Mouse (Mus musculus) erythroid progenitor cell, adult 5-6 weeks (primary cell): ENCODE measurements around the gene Hist1h2bf. TPM values are rescaled to one million over a fixed set of nuclear protein-coding genes. Genes with fewer than 3 reads are reported as not detected.
A peak's percentile ranks its signal among the peaks of the same experiment; 100 is the strongest.
"Not testable (repeated sequence)": the region's sequence is repeated elsewhere in the genome, so short reads cannot be mapped to it uniquely, and the experiment has no call there.

Experiments
- ATAC-seq: replicated peaks from 2 replicates; pipeline ENCODE4 v1.8.0; 2016; ENCODE audit warnings: moderate number of reproducible peaks, mild to moderate bottlenecking, moderate TSS enrichment, inconsistent platforms; ENCODE audit not compliant: poor library complexity, low FRiP score, severe bottlenecking
- total RNA-seq, 2 experiments: library from RNA; stranded (forward) in 1 of 2; stranded (reverse) in 1 of 2; fragments of 150-400 nt in 1 of 2; fragments of 186-747, 209-891 nt in 1 of 2; gene quantifications; 2 replicates each; pipeline versions ENCODE4 v1.2.3 to v1.2.4; 2015 to 2017; ENCODE audit warnings: low replicate concordance in 2 of 2

Hist1h2bf gene
- total RNA-seq, 2 experiments from 2014 or later: 1,210 to 1,557 TPM

GRCm38 (mm10) chr13:23591886-23592285, 17.9 kb upstream of the Hist1h2bf start:
- not testable (repeated sequence) for ATAC-seq

DNA sequence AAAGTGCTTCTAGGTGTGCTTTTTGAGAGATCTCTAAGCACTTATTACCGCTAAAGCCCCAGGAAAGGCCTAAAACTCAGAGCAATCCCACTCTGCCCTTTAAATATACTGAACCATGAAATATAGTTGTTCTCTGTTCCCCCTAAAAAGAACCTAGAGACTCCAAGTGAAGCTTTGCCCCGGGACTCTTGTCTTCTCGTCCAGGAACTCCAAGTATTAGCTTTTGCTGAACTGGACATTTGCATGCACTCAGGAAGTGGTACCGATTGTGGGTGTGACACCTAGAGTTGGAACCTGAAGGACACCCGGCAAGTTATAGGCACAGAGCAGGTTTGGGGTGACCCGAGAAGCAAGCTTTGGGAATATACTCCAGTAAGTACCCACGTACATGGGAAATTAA, 17.2 kb upstream of the Hist1h2bf start:
- ATAC-seq: no peak

DNA sequence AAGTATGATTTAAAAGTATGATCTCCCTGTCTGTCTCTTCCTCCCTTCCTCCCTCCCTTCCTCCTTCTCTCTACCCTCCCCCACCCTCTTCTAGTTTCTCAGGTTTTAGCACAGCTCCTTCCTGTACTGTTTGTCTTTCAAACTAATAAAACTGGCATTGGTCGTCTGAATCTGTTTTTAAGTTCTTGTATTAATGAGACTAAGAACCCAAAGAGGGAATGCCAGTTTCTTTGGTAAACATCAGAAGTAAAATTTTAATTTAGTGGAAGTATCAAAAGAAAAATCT, 12.9 kb upstream of the Hist1h2bf start:
- 0 out of 2 replicates have a peak, but pooled peaks have one; percentile 1 for ATAC-seq

GRCm38 (mm10) chr13:23586099-23586939, 12.3 kb upstream of the Hist1h2bf start:
- ATAC-seq: peak; percentile 26; the same call in 1 of the 2 replicates

DNA sequence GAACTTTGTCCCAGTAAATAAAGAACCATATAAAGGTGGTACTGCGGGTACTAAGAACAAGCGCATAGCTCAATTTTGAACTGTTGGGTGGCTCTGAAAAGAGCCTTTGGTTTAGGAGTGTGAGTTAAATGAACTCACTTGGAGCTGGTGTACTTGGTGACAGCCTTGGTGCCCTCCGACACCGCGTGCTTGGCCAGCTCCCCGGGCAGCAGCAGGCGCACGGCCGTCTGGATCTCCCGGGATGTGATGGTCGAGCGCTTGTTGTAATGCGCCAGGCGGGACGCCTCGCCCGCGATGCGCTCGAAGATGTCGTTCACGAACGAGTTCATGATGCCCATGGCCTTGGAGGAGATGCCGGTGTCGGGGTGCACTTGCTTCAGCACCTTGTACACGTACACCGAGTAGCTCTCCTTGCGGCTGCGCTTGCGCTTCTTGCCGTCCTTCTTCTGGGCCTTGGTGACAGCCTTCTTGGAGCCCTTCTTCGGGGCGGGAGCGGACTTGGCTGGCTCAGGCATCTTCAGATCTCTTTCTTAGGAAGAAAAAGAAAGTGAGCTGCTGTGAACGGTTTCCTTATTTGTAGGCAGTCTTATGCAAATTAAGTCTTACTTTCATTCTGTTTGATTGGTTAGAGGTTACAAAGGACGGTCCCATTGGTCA, 11.6 kb upstream of the Hist1h2bf start:
- peak; percentile 68 for ATAC-seq

GRCm38 (mm10) chr13:23585029-23585441, 11.0 kb upstream of the Hist1h2bf start:
- ATAC-seq: peak; percentile 36

- ATAC-seq: no peak
Observed at GRCm38 (mm10) chr13:23584331-23584730, 10.3 kb upstream of the Hist1h2bf start.

DNA sequence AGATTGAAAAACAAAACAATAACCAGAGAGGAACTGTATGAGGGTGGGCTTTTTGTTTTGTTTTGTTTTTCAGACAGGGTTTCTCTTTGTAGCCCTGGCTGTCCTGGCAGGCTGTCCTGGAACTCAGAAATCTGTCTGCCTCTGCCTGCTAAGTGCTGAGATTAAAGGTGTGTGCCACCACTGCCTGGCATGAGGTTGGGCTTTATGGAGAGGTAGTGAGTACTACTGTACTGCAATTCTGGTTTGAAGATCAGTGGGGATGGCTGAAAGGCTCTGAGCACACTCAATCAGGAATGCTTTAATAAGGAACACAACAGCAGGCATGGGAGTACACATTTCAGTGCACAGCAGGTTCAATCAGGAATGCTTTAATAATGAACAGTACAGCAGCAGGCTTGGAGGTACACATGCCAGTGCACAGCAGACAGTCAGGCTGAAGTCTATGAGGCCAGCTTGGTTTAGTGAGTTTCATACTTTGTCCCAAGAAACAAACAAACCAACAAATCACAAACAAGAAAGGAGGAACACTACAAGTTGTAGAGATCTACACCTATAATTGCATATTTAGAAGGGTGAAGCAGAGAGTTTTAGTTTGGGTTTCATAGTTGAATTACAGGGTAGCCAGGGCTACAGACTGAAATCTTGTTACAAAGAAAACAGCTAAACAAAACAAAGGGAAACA, 9.5 kb upstream of the Hist1h2bf start:
- ATAC-seq: no peak

- peak; percentile 15 for ATAC-seq
Observed at GRCm38 (mm10) chr13:23582219-23583056, 8.4 kb upstream of the Hist1h2bf start.

DNA sequence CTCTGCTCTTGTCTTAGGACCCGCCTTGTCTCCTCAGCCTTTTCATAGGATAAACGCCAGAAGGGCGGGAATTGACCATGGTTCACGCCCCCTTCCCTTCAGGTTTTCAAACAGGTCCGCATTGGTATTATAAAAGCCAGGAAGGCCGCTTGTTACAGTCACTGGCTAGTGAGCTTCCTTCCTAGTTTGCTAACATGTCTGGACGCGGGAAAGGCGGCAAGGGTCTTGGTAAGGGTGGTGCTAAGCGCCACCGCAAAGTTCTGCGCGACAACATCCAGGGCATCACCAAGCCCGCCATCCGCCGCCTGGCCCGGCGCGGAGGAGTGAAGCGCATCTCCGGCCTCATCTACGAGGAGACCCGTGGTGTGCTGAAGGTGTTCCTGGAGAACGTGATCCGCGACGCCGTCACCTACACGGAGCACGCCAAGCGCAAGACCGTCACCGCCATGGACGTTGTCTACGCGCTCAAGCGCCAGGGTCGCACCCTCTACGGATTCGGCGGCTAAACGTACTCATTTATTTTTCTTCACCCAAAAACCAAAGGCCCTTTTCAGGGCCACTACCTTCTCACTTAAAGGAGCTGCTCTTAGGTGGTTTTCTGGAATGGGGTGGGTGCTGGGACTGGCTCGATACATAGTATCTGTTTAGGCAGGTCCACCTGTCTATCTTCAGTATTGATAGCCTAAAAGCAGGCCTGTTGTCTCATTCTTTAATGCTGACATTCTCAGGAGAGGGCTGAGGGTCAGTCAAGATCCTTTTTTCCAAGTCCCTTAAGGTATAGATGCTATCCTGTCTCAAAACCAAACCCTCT, 7.6 kb upstream of the Hist1h2bf start, which contains the start of gene Hist1h4d:
Gene Hist1h4d, plus strand, starts transcription at position 191 of the 811 bp plus-strand sequence.
- peak; percentile 59 for ATAC-seq

- no peak for ATAC-seq
Observed at GRCm38 (mm10) chr13:23577835-23578234, 3.8 kb upstream of the Hist1h2bf start.

GRCm38 (mm10) chr13:23576906-23577639, 3.1 kb upstream of the Hist1h2bf start:
- ATAC-seq: no peak

- peak; percentile 7; the same call in 1 of the 2 replicates for ATAC-seq
Observed at GRCm38 (mm10) chr13:23576351-23576881, 2.4 kb upstream of the Hist1h2bf start.

- ATAC-seq: not testable (repeated sequence)
Observed at GRCm38 (mm10) chr13:23575864-23576313, 1.9 kb upstream of the Hist1h2bf start.

GRCm38 (mm10) chr13:23575271-23575851, 1.4 kb upstream of the Hist1h2bf start, which contains the start of gene Hist1h3d:
Gene Hist1h3d (plus strand): TSS chr13:23575763.
- ATAC-seq: peak; percentile 55

DNA sequence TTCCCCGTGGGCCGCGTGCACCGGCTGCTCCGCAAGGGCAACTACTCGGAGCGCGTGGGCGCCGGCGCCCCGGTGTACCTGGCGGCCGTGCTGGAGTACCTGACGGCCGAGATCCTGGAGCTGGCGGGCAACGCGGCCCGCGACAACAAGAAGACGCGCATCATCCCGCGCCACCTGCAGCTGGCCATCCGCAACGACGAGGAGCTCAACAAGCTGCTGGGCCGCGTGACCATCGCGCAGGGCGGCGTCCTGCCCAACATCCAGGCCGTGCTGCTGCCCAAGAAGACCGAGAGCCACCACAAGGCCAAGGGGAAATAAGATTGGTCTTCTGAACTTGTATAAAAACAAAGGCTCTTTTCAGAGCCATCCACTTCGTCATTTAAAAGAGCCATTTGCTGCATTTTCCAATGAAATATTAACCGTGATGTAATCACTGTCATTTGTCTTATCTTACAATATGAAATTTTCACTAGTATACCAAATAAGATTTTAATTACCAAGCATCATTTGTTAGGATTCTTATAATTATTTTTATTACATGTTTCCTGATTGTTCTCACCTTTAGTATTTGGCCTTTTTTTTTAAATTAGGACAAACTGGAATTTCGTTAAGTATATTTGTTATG, 662 bp upstream of the Hist1h2bf start:
- ATAC-seq: not testable (repeated sequence)
